Mouse (Mus musculus) erythroid progenitor cell, adult 5-6 weeks (primary cell): Measurements from ENCODE around the gene Rpusd4. TPM values are rescaled to one million over a fixed set of nuclear protein-coding genes. Genes with fewer than 3 reads are reported as not detected.

Experiments
- ATAC-seq: replicated peaks from 2 replicates; pipeline ENCODE4 v1.8.0; 2016; ENCODE audit warnings: moderate number of reproducible peaks, mild to moderate bottlenecking, moderate TSS enrichment, inconsistent platforms; ENCODE audit not compliant: poor library complexity, low FRiP score, severe bottlenecking
- total RNA-seq, 2 experiments: library from RNA; stranded (forward) in 1 of 2; stranded (reverse) in 1 of 2; fragments of 150-400 nt in 1 of 2; fragments of 186-747, 209-891 nt in 1 of 2; gene quantifications; 2 replicates each; pipeline versions ENCODE4 v1.2.3 to v1.2.4; 2015 to 2017; ENCODE audit warnings: low replicate concordance in 2 of 2

Gene Rpusd4
- total RNA-seq, 2 experiments from 2014 or later: 0.45 to 5.4 TPM

- no peak for ATAC-seq
Observed at GRCm38 (mm10) chr9:35283415-35284069, 15.9 kb downstream of the Rpusd4 start.

GRCm38 (mm10) chr9:35284351-35284750, 16.7 kb downstream of the Rpusd4 start:
- no peak for ATAC-seq

GRCm38 (mm10) chr9:35286351-35286750, 18.7 kb downstream of the Rpusd4 start:
- ATAC-seq: no peak

- ATAC-seq: no peak
Observed at GRCm38 (mm10) chr9:35289992-35290391, 22.3 kb downstream of the Rpusd4 start.

GRCm38 (mm10) chr9:35290417-35290816, 22.8 kb downstream of the Rpusd4 start:
- no peak for ATAC-seq

GRCm38 (mm10) chr9:35290916-35291315, 23.3 kb downstream of the Rpusd4 start:
- no peak for ATAC-seq

GRCm38 (mm10) chr9:35293465-35293864, 25.8 kb downstream of the Rpusd4 start:
- no peak for ATAC-seq

- ATAC-seq: no peak
Observed at GRCm38 (mm10) chr9:35297791-35298190, 30.1 kb downstream of the Rpusd4 start.

- no peak for ATAC-seq
Observed at GRCm38 (mm10) chr9:35302172-35302571, 34.5 kb downstream of the Rpusd4 start.

GRCm38 (mm10) chr9:35307461-35307860, 39.8 kb downstream of the Rpusd4 start:
- no peak for ATAC-seq

- ATAC-seq: no peak
Observed at GRCm38 (mm10) chr9:35310377-35310776, 42.7 kb downstream of the Rpusd4 start.

GRCm38 (mm10) chr9:35312516-35312915, 44.9 kb downstream of the Rpusd4 start:
- ATAC-seq: no peak

- no peak for ATAC-seq
Observed at GRCm38 (mm10) chr9:35313601-35314000, 45.9 kb downstream of the Rpusd4 start.

GRCm38 (mm10) chr9:35314254-35314653, 46.6 kb downstream of the Rpusd4 start:
- ATAC-seq: no peak

- ATAC-seq: no peak
Observed at GRCm38 (mm10) chr9:35316771-35317211, 49.1 kb downstream of the Rpusd4 start.

- ATAC-seq: no peak
Observed at GRCm38 (mm10) chr9:35317233-35317980, 49.7 kb downstream of the Rpusd4 start.

GRCm38 (mm10) chr9:35318537-35319172, 51.0 kb downstream of the Rpusd4 start:
- no peak for ATAC-seq

GRCm38 (mm10) chr9:35320288-35320687, 52.6 kb downstream of the Rpusd4 start:
- no peak for ATAC-seq

- ATAC-seq: no peak
Observed at GRCm38 (mm10) chr9:35323974-35324373, 56.3 kb downstream of the Rpusd4 start.

GRCm38 (mm10) chr9:35324571-35324970, 56.9 kb downstream of the Rpusd4 start:
- ATAC-seq: no peak
